Mouse (Mus musculus) midbrain, embryonic 16.5 days (tissue): ENCODE measurements around the gene Apoa1. TPM values are rescaled to one million over a fixed set of nuclear protein-coding genes. Genes with fewer than 3 reads are reported as not detected.

Experiments
- ATAC-seq: fragments of 200-750 bp; cut with Nextera tagmentation; 2 replicates; pipeline ENCODE4 v1.8.0; 2017; ENCODE audit warnings: moderate TSS enrichment
- H3K27ac ChIP-seq: fragments of 300-500 bp; sonication (generic); 2 replicates; pipeline ENCODE4 v1.5.1; 2014; ENCODE audit warnings: mild to moderate bottlenecking, low read length, mixed read lengths
- H3K27me3 ChIP-seq: fragments of 300-500 bp; sonication (generic); 2 replicates; pipeline ENCODE4 v1.6.1; 2014; ENCODE audit warnings: low read depth, low read length, mixed read lengths; ENCODE audit not compliant: control insufficient read depth, insufficient read depth
- H3K36me3 ChIP-seq: fragments of 300-500 bp; sonication (generic); 2 replicates; pipeline ENCODE4 v1.6.1; 2014; ENCODE audit warnings: mild to moderate bottlenecking, low read length, moderate library complexity, mixed read lengths; ENCODE audit not compliant: control insufficient read depth, insufficient read depth
- H3K4me1 ChIP-seq: fragments of 300-500 bp; sonication (generic); 2 replicates; pipeline ENCODE4 v1.6.1; 2014; ENCODE audit warnings: mild to moderate bottlenecking, low read length, mixed read lengths; ENCODE audit not compliant: control insufficient read depth, insufficient read depth
- H3K4me2 ChIP-seq: fragments of 300-500 bp; sonication (generic); 2 replicates; pipeline ENCODE4 v1.6.1; 2014; ENCODE audit warnings: mild to moderate bottlenecking, low read length, mixed read lengths
- H3K4me3 ChIP-seq: fragments of 300-500 bp; sonication (generic); 2 replicates; pipeline ENCODE4 v1.5.1; 2014; ENCODE audit warnings: low read depth, mild to moderate bottlenecking, low read length, moderate library complexity, mixed read lengths
- H3K9ac ChIP-seq: fragments of 300-500 bp; sonication (generic); 2 replicates; pipeline ENCODE4 v1.6.1; 2014; ENCODE audit warnings: low read depth, low read length, mixed read lengths
- H3K9me3 ChIP-seq: fragments of 300-500 bp; sonication (generic); replicated peaks from 2 replicates; pipeline ENCODE4 v1.6.1; 2014; ENCODE audit warnings: mild to moderate bottlenecking, low read length, mixed read lengths; ENCODE audit not compliant: control insufficient read depth, poor library complexity, severe bottlenecking
- WGBS: fragments of 180-500 bp; shearing (Covaris S2); extraction: QIAGEN DNeasy Blood & Tissue Kit; methylation state at CpG from one replicate; pipeline ENCODE4 v1.1.7; 2014; 5-methylcytosine and 5-hydroxymethylcytosine counted together
- polyA plus RNA-seq: library from polyadenylated mRNA; unstranded; fragments of >200 nt; fragmentation: Nextera tagmentation; extraction: Ambion mirVana; gene quantifications from 2 replicates; pipeline ENCODE4 v1.2.1, GENCODE M21; 2015

Apoa1 gene
- polyA plus RNA-seq, 1 experiment from 2014 or later = 3.9 TPM

GRCm38 (mm10) chr9:46207501-46207869 lies 20.9 kb upstream of the Apoa1 start:
- H3K4me2 ChIP-seq = no peak overlapping the region
- no peaks in the 10 kb centered on the region for H3K27me3 ChIP-seq
- peaks cover 30% of the 10 kb centered on the region for H3K36me3 ChIP-seq
- H3K9me3 ChIP-seq = no peaks in the 10 kb centered on the region
- WGBS = 92% methylated on average over 6 of the region's 6 CpGs
- ATAC-seq = no peak
- H3K27ac ChIP-seq = no peak overlapping the region
- no peak overlapping the region for H3K9ac ChIP-seq
- H3K4me1 ChIP-seq = no peaks in the 10 kb centered on the region
- H3K4me3 ChIP-seq = no peak overlapping the region

- Histone ChIP-seq H3K36me3 (peaks cover 35% of the 10 kb centered on the region), H3K4me1 (no peaks in the 10 kb centered on the region), H3K9ac (no peak overlapping the region), H3K27me3 (no peaks in the 10 kb centered on the region), H3K9me3 (no peaks in the 10 kb centered on the region), H3K4me2 (no peak overlapping the region), H3K27ac (no peak overlapping the region), H3K4me3 (no peak overlapping the region)
- WGBS = 90% methylated on average over 13 of the region's 13 CpGs
- ATAC-seq = no peak
Observed at GRCm38 (mm10) chr9:46208401-46208974, 19.9 kb upstream of the Apoa1 start.

DNA sequence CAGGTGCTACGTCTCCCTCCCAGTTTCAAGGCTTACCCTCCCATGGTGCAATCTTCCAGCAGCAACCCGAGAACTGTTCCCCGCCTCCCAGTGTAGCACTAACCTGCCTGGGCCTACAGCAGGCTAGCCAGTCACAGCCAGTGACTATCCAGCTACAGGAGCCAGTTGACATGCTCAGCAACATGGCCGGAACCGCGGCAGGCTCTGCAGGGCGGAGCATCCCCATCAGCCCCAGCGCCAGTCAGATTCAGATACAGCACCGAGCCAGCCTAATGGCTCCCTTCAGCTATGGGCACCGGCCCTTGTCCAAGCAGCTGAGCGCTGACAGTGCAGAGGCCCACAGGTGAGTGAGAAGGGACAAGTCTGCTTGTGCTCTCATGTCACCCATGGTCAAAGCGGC lies 17.9 kb upstream of the Apoa1 start:
- H3K9me3 ChIP-seq = no peaks in the 10 kb centered on the region
- H3K27ac ChIP-seq = no peak overlapping the region
- H3K4me3 ChIP-seq = no peak overlapping the region
- no peak for ATAC-seq
- 92% methylated on average over 12 of the region's 12 CpGs for WGBS
- peaks cover 36% of the 10 kb centered on the region for H3K36me3 ChIP-seq
- no peak overlapping the region for H3K9ac ChIP-seq
- no peaks in the 10 kb centered on the region for H3K27me3 ChIP-seq
- H3K4me1 ChIP-seq = no peaks in the 10 kb centered on the region
- no peak overlapping the region for H3K4me2 ChIP-seq

DNA sequence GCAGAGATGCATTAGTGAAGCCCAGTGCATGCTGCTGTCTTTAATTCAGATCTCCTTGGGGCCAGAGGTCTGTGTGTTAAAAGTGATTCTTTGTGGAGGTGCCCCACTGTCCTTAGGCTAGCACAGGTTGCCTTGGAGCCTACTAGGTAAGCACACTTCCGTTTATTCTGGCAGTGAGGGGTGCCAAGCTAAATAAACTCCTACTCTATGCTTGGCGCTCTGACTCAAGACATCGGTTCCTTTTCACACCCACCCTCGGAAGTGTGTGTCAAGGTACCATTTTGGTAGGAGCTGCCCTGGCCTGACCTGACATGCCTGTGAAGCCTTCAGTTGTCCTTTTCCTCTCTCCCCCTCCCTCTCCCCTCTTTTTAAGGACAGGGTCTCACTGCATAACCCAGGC lies 14.1 kb upstream of the Apoa1 start:
- Histone ChIP-seq H3K27me3 (no peaks in the 10 kb centered on the region), H3K36me3 (peaks cover 30% of the 10 kb centered on the region), H3K4me3 (no peak overlapping the region), H3K9ac (no peak overlapping the region), H3K9me3 (no peaks in the 10 kb centered on the region), H3K4me1 (no peaks in the 10 kb centered on the region), H3K4me2 (no peak overlapping the region), H3K27ac (no peak overlapping the region)
- ATAC-seq = no peak
- WGBS = 86% methylated on average over 4 of the region's 4 CpGs

- Histone ChIP-seq H3K9ac (no peak overlapping the region), H3K9me3 (no peaks in the 10 kb centered on the region), H3K36me3 (peaks cover 31% of the 10 kb centered on the region), H3K27ac (no peak overlapping the region), H3K27me3 (no peaks in the 10 kb centered on the region), H3K4me1 (no peaks in the 10 kb centered on the region), H3K4me3 (no peak overlapping the region), H3K4me2 (no peak overlapping the region)
- WGBS = 95% methylated on average over 10 of the region's 10 CpGs
- no peak for ATAC-seq
Observed at GRCm38 (mm10) chr9:46214946-46215337, 13.4 kb upstream of the Apoa1 start.

DNA sequence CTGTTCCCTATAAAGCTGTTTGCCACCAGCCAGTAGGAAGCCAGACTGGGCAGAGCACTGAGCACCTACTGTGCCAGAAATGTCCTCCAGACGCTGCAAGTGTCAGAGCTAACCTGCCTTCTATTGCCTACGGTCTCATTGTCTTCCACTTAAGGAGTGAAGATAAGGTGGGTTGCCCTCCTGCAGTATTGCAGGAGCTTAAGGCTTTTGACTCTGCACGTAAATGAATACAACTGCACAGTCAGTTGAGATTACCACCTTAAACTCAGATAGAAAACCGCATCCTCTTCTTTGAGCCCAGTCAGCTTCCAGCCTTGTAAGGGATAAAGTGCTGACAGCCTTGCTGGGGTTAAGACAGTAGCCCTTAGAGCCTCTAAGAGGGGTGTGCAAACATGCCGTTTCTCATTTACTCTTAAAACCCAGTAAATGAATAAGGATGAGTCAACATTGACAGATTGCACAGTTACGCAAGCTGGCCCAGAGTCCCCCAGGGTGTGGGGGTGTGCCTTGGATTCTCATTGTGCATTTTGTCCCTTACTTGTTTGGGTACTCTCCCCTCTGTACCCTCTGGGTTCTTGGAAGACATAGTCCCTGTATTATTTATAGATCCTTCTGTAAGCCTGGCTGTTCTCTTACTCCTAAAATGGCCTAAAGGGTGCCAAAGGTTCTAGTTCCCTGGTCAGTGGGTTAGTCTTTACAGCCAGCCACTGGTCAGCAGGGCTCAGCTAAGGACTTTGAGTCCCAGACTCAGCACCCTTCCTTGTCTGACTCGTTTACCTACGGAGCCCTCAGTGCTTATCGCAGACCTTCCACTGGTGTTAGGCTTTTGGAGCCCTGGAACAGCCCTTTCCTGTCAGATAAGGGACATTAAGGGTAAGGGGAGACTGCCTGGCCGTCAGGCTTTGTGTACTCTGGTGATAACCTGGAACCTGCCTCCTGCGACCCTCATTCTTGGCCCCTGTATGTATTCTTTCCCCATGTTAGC lies 12.8 kb upstream of the Apoa1 start:
- Histone ChIP-seq H3K27me3 (no peaks in the 10 kb centered on the region), H3K4me1 (no peaks in the 10 kb centered on the region), H3K9me3 (no peaks in the 10 kb centered on the region), H3K36me3 (peaks cover 30% of the 10 kb centered on the region), H3K27ac (no peak overlapping the region), H3K4me2 (no peak overlapping the region), H3K4me3 (no peak overlapping the region), H3K9ac (no peak overlapping the region)
- ATAC-seq = no peak
- WGBS = 87% methylated on average over 11 of the region's 11 CpGs

- H3K27me3 ChIP-seq = no peaks in the 10 kb centered on the region
- no peaks in the 10 kb centered on the region for H3K9me3 ChIP-seq
- H3K4me1 ChIP-seq = no peaks in the 10 kb centered on the region
- peaks cover 28% of the 10 kb centered on the region for H3K36me3 ChIP-seq
- WGBS = 98% methylated on average over 13 of the region's 13 CpGs
- no peak overlapping the region for H3K4me3 ChIP-seq
- H3K9ac ChIP-seq = no peak overlapping the region
- H3K4me2 ChIP-seq = no peak overlapping the region
- H3K27ac ChIP-seq = no peak overlapping the region
- ATAC-seq = no peak
Observed at GRCm38 (mm10) chr9:46216744-46217470, 11.5 kb upstream of the Apoa1 start.

DNA sequence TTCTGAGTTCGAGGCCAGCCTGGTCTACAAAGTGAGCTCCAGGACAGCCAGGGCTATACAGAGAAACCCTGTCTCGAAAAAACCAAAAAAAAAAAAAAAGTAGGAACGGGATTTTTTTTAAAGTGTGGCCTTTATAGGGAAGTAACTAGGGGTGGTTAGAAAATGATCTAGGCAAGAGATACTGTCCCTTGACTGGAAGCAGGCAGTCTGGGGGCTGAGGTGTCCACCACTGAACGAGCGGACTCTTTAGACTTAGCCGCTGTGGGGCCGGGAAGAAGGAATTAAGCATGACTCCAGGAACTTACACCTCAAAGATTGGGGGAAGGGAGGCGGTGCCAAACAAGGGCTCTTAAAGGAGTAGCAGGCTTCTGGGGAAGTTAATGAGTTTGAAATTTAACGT lies 10.2 kb upstream of the Apoa1 start:
- Histone ChIP-seq H3K9ac (no peak overlapping the region), H3K4me2 (no peak overlapping the region), H3K27me3 (no peaks in the 10 kb centered on the region), H3K36me3 (peaks cover 27% of the 10 kb centered on the region), H3K4me1 (no peaks in the 10 kb centered on the region), H3K9me3 (no peaks in the 10 kb centered on the region), H3K27ac (no peak overlapping the region), H3K4me3 (no peak overlapping the region)
- no peak for ATAC-seq
- 81% methylated on average over 9 of the region's 9 CpGs for WGBS

GRCm38 (mm10) chr9:46223090-46223489 lies 5.3 kb upstream of the Apoa1 start:
- Histone ChIP-seq H3K4me2 (no peak overlapping the region), H3K27ac (no peak overlapping the region), H3K27me3 (no peaks in the 10 kb centered on the region), H3K4me3 (no peak overlapping the region), H3K9me3 (no peaks in the 10 kb centered on the region), H3K4me1 (no peaks in the 10 kb centered on the region), H3K36me3 (peaks cover 22% of the 10 kb centered on the region), H3K9ac (no peak overlapping the region)
- no peak for ATAC-seq
- WGBS = 90% methylated on average over 6 of the region's 6 CpGs
